Mouse (Mus musculus) cortical plate, adult 2 months (tissue): Measurements from ENCODE around the gene Scarf2.

ENCODE experiments used
- CTCF ChIP-seq: fragments of 200-500 bp; IDR thresholded peaks from 2 replicates; pipeline ENCODE4 v1.5.1; 2011; ENCODE audit warnings: mild to moderate bottlenecking, control low read depth, low read length; ENCODE audit not compliant: insufficient read depth; ENCODE audit errors: extremely low read depth
- POLR2A ChIP-seq: fragments of 200-500 bp; IDR thresholded peaks from 2 replicates; pipeline ENCODE4 v1.6.1; 2011; ENCODE audit warnings: mild to moderate bottlenecking, low read length, control low read depth; ENCODE audit not compliant: insufficient read depth; ENCODE audit errors: extremely low read depth

GRCm38 (mm10) chr16:17816528-17816927 is 19.4 kb downstream of the Scarf2 start:
- TF ChIP-seq POLR2A (no peak), CTCF (no peak)
